Mouse (Mus musculus) lung, embryonic 16.5 days (tissue): ENCODE measurements around the gene Ccndbp1. TPM values are rescaled to one million over a fixed set of nuclear protein-coding genes. Genes with fewer than 3 reads are reported as not detected.
"Not testable (repeated sequence)": the region's sequence is repeated elsewhere in the genome, so short reads cannot be mapped to it uniquely, and the experiment has no call there.

ENCODE experiments used
- ATAC-seq: fragments of 200-750 bp; cut with Nextera tagmentation; 2 replicates; pipeline ENCODE4 v1.8.0; 2017; ENCODE audit warnings: low read depth, mild to moderate bottlenecking, moderate library complexity
- H3K27ac ChIP-seq: fragments of 300-500 bp; sonication (generic); 2 replicates; pipeline ENCODE4 v1.5.1; 2014; ENCODE audit warnings: mild to moderate bottlenecking, control low read depth, low read length
- H3K27me3 ChIP-seq: fragments of 300-500 bp; sonication (generic); 2 replicates; pipeline ENCODE4 v1.6.1; 2014; ENCODE audit warnings: low read depth, low read length, mixed read lengths; ENCODE audit not compliant: control insufficient read depth, insufficient read depth
- H3K36me3 ChIP-seq: fragments of 300-500 bp; sonication (generic); 2 replicates; pipeline ENCODE4 v1.6.1; 2014; ENCODE audit warnings: low read length; ENCODE audit not compliant: control insufficient read depth, insufficient read depth
- H3K4me1 ChIP-seq: fragments of 300-500 bp; sonication (generic); replicated peaks from 2 replicates; pipeline ENCODE4 v1.6.1; 2014; ENCODE audit warnings: low read length, mixed read lengths; ENCODE audit not compliant: control insufficient read depth, insufficient read depth
- H3K4me2 ChIP-seq: fragments of 300-500 bp; sonication (generic); 2 replicates; pipeline ENCODE4 v1.6.1; 2014; ENCODE audit warnings: low read depth, low read length, control low read depth
- H3K4me3 ChIP-seq: fragments of 300-500 bp; sonication (generic); 2 replicates; pipeline ENCODE4 v1.5.1; 2014; ENCODE audit warnings: mild to moderate bottlenecking, low read length, control low read depth
- H3K9ac ChIP-seq: fragments of 300-500 bp; sonication (generic); 2 replicates; pipeline ENCODE4 v1.6.1; 2014; ENCODE audit warnings: low read length, control low read depth
- H3K9me3 ChIP-seq: fragments of 300-500 bp; sonication (generic); 2 replicates; pipeline ENCODE4 v1.6.1; 2016; ENCODE audit warnings: low read length; ENCODE audit not compliant: control insufficient read depth
- WGBS: fragments of 180-500 bp; shearing (Covaris S2); extraction: QIAGEN DNeasy Blood & Tissue Kit; methylation state at CpG from one replicate; pipeline ENCODE4 v1.1.7; 2014; 5-methylcytosine and 5-hydroxymethylcytosine counted together
- polyA plus RNA-seq: library from polyadenylated mRNA; unstranded; fragments of >200 nt; fragmentation: Nextera tagmentation; extraction: Ambion mirVana; gene quantifications from 2 replicates; pipeline ENCODE4 v1.2.1, GENCODE M21; 2015

Gene Ccndbp1
- polyA plus RNA-seq, 1 experiment from 2014 or later = 45.3 TPM

DNA sequence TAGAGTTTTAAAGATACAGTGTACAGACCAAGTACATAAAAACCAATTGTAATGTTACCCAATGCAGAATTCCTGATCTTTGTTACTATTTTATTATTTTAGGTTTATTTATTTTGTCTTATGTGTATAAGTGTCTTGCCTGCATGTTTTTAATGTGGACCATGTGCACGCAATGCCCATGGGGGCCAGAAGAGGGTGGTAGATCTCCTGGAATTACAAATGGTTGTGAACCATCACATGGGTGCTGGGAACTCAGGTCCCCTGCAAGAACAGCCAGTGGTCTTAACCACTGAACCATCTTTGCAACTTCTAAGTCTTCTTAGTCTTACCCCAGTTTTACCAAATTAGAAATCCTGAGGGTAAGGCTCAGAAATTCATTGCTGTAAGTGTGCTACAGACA is 23.0 kb upstream of the Ccndbp1 start:
- H3K27me3 ChIP-seq = no peaks in the 10 kb centered on the region
- no peaks in the 10 kb centered on the region for H3K4me1 ChIP-seq
- H3K9me3 ChIP-seq = no peaks in the 10 kb centered on the region
- H3K27ac ChIP-seq = no peak overlapping the region
- no peaks in the 10 kb centered on the region for H3K36me3 ChIP-seq
- no peak overlapping the region for H3K4me2 ChIP-seq
- no peak overlapping the region for H3K4me3 ChIP-seq
- ATAC-seq = no peak
- no peak overlapping the region for H3K9ac ChIP-seq
- 94% methylated on average over 1 of the region's 1 CpGs for WGBS

- 61% methylated on average over 4 of the region's 4 CpGs for WGBS
- Histone ChIP-seq H3K4me3 (no peak overlapping the region), H3K4me2 (no peak overlapping the region), H3K9me3 (no peaks in the 10 kb centered on the region), H3K27ac (no peak overlapping the region), H3K4me1 (no peaks in the 10 kb centered on the region), H3K9ac (no peak overlapping the region), H3K36me3 (no peaks in the 10 kb centered on the region), H3K27me3 (no peaks in the 10 kb centered on the region)
- ATAC-seq = no peak
Observed at GRCm38 (mm10) chr2:120991196-120991595, 17.0 kb upstream of the Ccndbp1 start.

GRCm38 (mm10) chr2:120996607-120997006 is 11.6 kb upstream of the Ccndbp1 start:
- 54% methylated on average over 1 of the region's 1 CpGs for WGBS
- not testable (repeated sequence) for H3K4me2 ChIP-seq, H3K4me1 ChIP-seq, H3K27ac ChIP-seq, H3K9me3 ChIP-seq, ATAC-seq, H3K36me3 ChIP-seq, H3K27me3 ChIP-seq, H3K4me3 ChIP-seq, H3K9ac ChIP-seq

DNA sequence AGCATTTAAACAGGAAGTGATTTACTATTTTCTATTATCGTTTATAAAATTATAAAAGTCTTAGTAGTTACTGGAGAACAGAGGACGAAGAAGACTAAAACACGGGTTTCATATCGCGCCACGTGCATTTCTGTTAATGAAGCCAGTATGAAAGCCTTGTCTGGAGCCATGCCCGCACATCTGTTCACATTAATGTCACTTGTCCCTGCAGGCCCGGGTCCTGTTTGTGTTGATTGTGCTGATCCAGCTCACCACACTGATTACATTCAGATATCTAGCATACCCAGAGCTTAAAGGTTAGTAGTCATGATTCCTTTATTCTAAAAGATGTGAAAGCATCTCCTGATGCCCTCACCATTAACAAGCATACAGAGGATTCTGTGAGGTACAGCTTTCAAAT is 9.3 kb upstream of the Ccndbp1 start:
- no peak overlapping the region for H3K4me2 ChIP-seq
- H3K9ac ChIP-seq = no peak overlapping the region
- no peaks in the 10 kb centered on the region for H3K27me3 ChIP-seq
- no peaks in the 10 kb centered on the region for H3K36me3 ChIP-seq
- H3K4me1 ChIP-seq = no peaks in the 10 kb centered on the region
- no peaks in the 10 kb centered on the region for H3K9me3 ChIP-seq
- WGBS = 77% methylated on average over 8 of the region's 8 CpGs
- H3K27ac ChIP-seq = no peak overlapping the region
- H3K4me3 ChIP-seq = no peak overlapping the region
- ATAC-seq = no peak

DNA sequence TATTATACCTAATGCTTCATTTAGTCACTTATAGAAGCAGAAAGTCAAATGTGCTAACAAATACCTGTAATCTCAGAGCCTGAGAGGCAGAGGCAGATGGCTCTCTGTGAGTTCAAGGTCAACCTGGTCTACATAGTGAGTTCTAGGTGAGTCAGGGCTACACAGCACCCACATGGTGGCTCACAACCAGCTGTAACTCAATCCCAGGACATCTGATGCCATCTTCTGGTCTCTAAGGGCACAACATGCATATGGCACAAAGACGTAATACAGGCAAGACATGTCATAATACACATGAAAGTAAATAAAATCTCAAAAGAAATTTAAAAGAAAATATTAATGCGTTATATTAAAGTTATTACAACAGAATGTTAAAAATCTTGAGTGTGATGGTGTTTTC is 4.6 kb upstream of the Ccndbp1 start:
- Histone ChIP-seq H3K4me2 (no peak overlapping the region), H3K4me1 (peaks cover under 1% of the 10 kb centered on the region), H3K27me3 (no peaks in the 10 kb centered on the region), H3K9ac (no peak overlapping the region), H3K4me3 (no peak overlapping the region), H3K9me3 (no peaks in the 10 kb centered on the region), H3K27ac (no peak overlapping the region), H3K36me3 (no peaks in the 10 kb centered on the region)
- ATAC-seq = no peak
- WGBS = 64% methylated on average over 2 of the region's 2 CpGs

DNA sequence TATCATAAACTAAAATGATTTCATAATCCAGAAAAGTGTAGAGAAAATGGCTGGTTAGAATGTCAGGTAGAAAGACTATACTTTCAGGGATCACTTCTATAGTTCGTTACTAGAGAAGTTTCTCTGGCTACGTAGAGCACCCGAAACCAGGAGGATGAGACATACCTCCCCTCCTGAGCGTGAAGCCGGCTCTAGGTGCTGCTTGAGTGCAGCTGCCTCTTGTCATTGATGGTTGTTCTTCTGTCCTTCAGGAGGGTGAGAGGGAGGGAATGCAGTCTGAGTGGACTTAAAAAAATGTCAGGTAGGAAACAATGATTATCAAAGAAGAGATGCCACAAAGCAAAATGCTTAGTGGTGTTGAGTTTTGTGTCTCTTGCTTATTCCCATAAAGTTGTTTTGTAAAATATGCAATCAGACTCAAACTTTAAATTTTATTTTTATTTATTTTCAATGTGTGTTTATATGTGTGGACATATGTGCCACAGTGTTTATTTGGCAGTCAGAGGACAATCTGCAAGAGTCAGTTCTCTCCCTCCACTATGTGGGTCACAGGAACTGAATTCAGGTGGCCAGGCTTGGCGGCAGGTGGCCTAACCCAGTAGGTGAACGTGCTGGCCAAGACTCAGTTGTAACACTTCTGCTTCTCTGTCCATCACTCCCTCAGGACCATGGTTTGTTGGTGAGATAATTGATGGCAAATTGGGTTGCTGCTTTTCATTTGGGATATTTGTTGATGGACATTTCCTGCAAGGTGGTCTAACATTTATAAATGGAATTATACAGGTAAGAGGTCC is 4.0 kb upstream of the Ccndbp1 start:
- WGBS = 77% methylated on average over 7 of the region's 7 CpGs
- Histone ChIP-seq H3K27ac (no peak overlapping the region), H3K4me3 (no peak overlapping the region), H3K36me3 (no peaks in the 10 kb centered on the region), H3K4me1 (peaks cover 7% of the 10 kb centered on the region), H3K27me3 (no peaks in the 10 kb centered on the region), H3K9me3 (no peaks in the 10 kb centered on the region), H3K4me2 (no peak overlapping the region), H3K9ac (no peak overlapping the region)
- ATAC-seq = no peak

DNA sequence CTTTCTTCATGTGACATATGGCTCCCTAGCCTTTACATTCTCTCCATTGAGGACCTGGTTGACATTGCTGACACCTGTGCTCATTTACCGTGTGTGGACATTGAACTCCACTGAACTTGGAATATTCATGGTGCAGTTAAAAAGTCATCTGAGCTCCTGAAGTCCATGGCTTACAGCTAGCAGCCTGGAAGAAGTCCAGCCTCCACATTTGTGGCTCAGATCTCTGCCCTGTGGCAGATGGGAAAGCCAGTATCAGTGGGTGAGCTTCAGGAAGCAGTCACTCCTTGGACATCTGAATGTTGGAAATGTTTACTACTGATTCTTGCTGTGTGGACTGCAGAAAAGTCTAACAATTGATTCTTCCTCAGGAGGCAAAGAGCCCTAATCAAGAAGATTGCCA is 1.2 kb upstream of the Ccndbp1 start:
- H3K27me3 ChIP-seq = no peaks in the 10 kb centered on the region
- peaks cover 9% of the 10 kb centered on the region for H3K4me1 ChIP-seq
- H3K9me3 ChIP-seq = no peaks in the 10 kb centered on the region
- WGBS = 82% methylated on average over 1 of the region's 1 CpGs
- no peak overlapping the region for H3K9ac ChIP-seq
- no peak overlapping the region for H3K27ac ChIP-seq
- ATAC-seq = no peak
- no peak overlapping the region for H3K4me2 ChIP-seq
- no peaks in the 10 kb centered on the region for H3K36me3 ChIP-seq
- no peak overlapping the region for H3K4me3 ChIP-seq

DNA sequence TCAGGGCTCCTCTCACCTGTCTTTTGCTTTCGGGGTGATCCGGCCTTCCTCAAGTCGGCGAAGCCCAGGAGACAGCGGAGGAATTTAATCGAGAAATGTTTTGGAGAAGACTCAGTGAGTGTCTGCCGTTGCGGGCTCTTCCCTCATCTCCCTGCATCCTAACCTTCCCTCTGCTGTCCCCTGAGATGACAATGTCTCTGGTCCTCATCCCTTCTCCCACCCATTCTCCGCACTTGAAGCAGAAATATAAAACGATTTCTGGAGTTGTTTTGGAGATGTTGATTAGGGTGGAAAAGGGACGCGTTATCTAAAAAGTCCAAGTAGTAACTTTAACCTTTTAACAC is 433 bp downstream of the Ccndbp1 start:
- H3K27me3 ChIP-seq = no peaks in the 10 kb centered on the region
- under 1% methylated on average over 12 of the region's 12 CpGs for WGBS
- H3K36me3 ChIP-seq = no peaks in the 10 kb centered on the region
- peak overlapping the region; percentile 86 for H3K4me2 ChIP-seq
- no peaks in the 10 kb centered on the region for H3K9me3 ChIP-seq
- peak overlapping the region; percentile 92 for H3K4me3 ChIP-seq
- H3K4me1 ChIP-seq = peaks cover 9% of the 10 kb centered on the region
- peak; percentile 31 for ATAC-seq
- H3K27ac ChIP-seq = peak overlapping the region; percentile 38; the same call in 1 of the 2 replicates
- H3K9ac ChIP-seq = peak overlapping the region; percentile 80

GRCm38 (mm10) chr2:121009071-121009677 is 971 bp downstream of the Ccndbp1 start:
- no peaks in the 10 kb centered on the region for H3K36me3 ChIP-seq
- H3K4me3 ChIP-seq = peak overlapping the region; percentile 92
- H3K27me3 ChIP-seq = no peaks in the 10 kb centered on the region
- H3K4me2 ChIP-seq = peak overlapping the region; percentile 86
- WGBS = 21% methylated on average over 5 of the region's 5 CpGs
- H3K27ac ChIP-seq = no peak overlapping the region
- ATAC-seq = no peak
- peaks cover 9% of the 10 kb centered on the region for H3K4me1 ChIP-seq
- peak overlapping the region; percentile 80 for H3K9ac ChIP-seq
- no peaks in the 10 kb centered on the region for H3K9me3 ChIP-seq
